Mouse (Mus musculus): ENCODE data around the gene Tmem41b.

Tmem41b gene

DNA sequence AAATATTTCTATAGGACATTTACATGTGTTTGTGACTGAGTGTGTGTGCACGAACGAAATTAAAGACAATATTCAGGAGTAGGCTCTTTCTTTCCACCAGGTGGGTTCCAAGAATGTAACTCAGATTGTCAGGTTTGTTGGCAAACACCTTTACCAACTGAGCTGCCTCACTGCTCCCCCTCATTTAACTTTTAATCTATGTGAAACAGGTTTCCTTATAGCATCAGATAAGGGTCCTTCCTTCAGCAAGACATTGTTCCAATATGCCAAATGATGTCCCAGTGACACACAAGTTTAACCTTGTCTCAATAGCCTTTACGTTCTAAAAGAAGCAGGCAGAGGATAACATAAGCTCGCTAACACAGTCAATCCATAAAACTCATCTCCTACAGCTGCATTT, 63.8 kb downstream of the Tmem41b start:
- no peak for DNase-seq (ENCODE audit: low spot score in 2 of 2)
